Mouse (Mus musculus): ENCODE measurements around the gene F3. TPM values are rescaled to one million over a fixed set of nuclear protein-coding genes. Genes with fewer than 3 reads are reported as not detected.
A peak's percentile ranks its signal among the peaks of the same experiment; 100 is the strongest.

The F3 gene
- 26.8 and 29.2 TPM in 2 replicates for polyA plus RNA-seq (2015; fragmentation: Nextera tagmentation; extraction: Ambion mirVana)

DNA sequence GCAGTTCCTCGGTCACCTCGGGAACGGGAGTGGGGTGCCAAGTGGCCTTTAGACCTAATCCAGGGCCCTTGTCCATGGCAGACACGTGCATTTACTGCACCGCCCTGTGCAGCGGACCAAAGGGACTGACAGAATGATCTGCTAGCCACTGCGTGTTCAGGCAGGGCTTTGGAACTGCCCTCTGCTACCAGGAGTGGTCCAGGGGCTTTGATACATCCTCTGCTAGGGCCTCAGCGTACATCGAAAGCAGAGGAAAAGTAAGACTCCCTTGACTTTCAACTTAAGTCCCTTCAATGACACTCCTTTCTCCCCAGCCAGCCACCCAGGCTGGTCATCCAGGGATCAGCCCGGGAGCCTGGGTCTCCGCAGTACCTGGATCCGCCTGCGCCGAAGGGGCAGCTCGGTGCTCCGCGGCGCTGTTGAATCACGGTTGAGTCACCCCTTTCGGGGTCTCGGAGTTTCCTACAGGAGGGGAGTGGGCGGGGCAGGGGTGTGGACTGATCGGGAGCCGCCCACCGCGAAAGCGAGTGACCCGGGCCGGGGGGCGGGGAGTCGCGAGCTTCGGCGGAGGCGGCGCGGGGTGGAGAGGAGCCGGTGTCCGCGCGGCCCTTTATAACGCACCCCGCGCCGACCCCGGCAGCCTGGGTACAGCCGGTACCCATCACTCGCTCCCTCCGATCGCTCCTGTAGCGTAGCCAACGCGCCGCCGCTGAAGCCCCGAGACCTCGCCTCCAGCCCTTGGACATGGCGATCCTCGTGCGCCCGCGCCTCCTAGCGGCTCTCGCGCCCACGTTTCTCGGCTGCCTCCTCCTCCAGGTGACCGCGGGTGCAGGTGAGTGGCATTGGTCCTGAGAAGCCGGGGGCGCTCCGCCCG is at the start of gene F3:
Gene F3, plus strand, starts transcription at position 567 of the 874 bp plus-strand sequence.
- no peaks in the 10 kb centered on the region for H3K27me3 ChIP-seq (ENCODE audit: control insufficient read depth, insufficient read depth, low read length)
- peak within 1 kb of the TSS; percentile 62 for H3K4me3 ChIP-seq (ENCODE audit: low read depth, low read length)
- H3K36me3 ChIP-seq (ENCODE audit: control insufficient read depth, insufficient read depth, low read length): no peaks in the 10 kb centered on the region
- WGBS: under 1% methylated on average over 51 of the region's 73 CpGs
- H3K27ac ChIP-seq (replicated peaks): peak within 1 kb of the TSS; percentile 81
- DNase-seq (ENCODE audit: low spot score) (peak; percentile 89), ATAC-seq (ENCODE audit: low FRiP score, low TSS enrichment) (peak; percentile 83)
- H3K4me2 ChIP-seq (replicated peaks; ENCODE audit: low read depth): peak within 1 kb of the TSS; percentile 91
- H3K9me3 ChIP-seq (ENCODE audit: control insufficient read depth, low read length): no peaks in the 10 kb centered on the region
- no peaks in the 10 kb centered on the region for H3K4me1 ChIP-seq (replicated peaks; ENCODE audit: control insufficient read depth, insufficient read depth)
- TF ChIP-seq EP300 (optimal IDR thresholded peaks at IDR 0.05): no peak
- peak; percentile 87 for TF ChIP-seq CTCF (IDR thresholded peaks at IDR 0.05; ENCODE audit: low read depth)
- H3K9ac ChIP-seq (ENCODE audit: low read length): peak within 1 kb of the TSS; percentile 66

DNA sequence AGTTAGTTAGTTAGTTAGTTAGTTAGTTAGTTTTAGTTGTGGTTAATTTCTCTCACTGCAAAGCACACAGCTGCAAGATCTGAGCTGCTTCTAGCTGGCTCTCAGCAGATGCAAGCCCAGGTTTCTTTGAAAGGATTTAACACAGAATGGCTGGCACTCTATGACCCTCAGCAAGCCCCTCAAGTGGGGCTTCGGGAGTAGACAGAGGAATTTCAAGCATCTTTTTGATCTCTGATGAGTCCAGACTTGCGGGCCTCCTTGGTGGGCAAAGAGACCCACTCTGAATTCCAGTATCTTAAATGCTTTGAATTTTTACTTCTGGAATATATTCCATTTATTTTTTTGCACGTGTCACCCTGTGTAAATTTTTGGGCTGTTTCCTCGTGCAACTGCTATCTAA is 44.4 kb upstream of the F3 start:
- H3K4me3 ChIP-seq (ENCODE audit: low read depth, low read length): no peak overlapping the region
- H3K36me3 ChIP-seq (ENCODE audit: control insufficient read depth, insufficient read depth, low read length): no peaks in the 10 kb centered on the region
- WGBS: 42% methylated on average over 4 of the region's 4 CpGs
- TF ChIP-seq EP300 (optimal IDR thresholded peaks at IDR 0.05) (no peak), CTCF (IDR thresholded peaks at IDR 0.05; ENCODE audit: low read depth) (no peak)
- ATAC-seq (ENCODE audit: low FRiP score, low TSS enrichment) (no peak), DNase-seq (ENCODE audit: low spot score) (no peak)
- no peak overlapping the region for H3K27ac ChIP-seq (replicated peaks)
- no peak overlapping the region for H3K4me2 ChIP-seq (replicated peaks; ENCODE audit: low read depth)
- H3K9ac ChIP-seq (ENCODE audit: low read length): no peak overlapping the region
- no peaks in the 10 kb centered on the region for H3K27me3 ChIP-seq (ENCODE audit: control insufficient read depth, insufficient read depth, low read length)
- no peaks in the 10 kb centered on the region for H3K4me1 ChIP-seq (replicated peaks; ENCODE audit: control insufficient read depth, insufficient read depth)
- no peaks in the 10 kb centered on the region for H3K9me3 ChIP-seq (ENCODE audit: control insufficient read depth, low read length)

DNA sequence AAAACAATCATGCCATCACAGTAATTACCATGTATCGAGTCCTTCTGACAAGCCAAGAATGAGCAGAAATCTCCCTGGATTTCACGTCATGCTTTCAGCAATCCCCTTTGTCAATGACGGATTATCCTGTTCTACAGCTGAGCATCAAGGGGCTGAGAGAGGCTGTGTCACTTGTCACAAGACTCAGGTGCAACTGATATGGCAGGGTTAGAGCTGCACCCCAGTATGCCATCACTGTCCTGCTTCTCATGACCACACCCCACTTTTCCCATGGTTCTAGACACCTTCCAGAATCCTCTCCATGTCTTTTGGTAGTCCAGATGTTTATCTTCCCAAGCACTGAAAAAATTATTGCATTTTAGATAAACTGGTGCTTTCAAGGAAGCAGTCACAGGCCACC is 43.9 kb upstream of the F3 start:
- Histone ChIP-seq H3K36me3 (ENCODE audit: control insufficient read depth, insufficient read depth, low read length) (no peaks in the 10 kb centered on the region), H3K9me3 (ENCODE audit: control insufficient read depth, low read length) (no peaks in the 10 kb centered on the region), H3K27ac (replicated peaks) (no peak overlapping the region), H3K4me1 (replicated peaks; ENCODE audit: control insufficient read depth, insufficient read depth) (no peaks in the 10 kb centered on the region), H3K9ac (ENCODE audit: low read length) (no peak overlapping the region), H3K4me2 (replicated peaks; ENCODE audit: low read depth) (no peak overlapping the region), H3K4me3 (ENCODE audit: low read depth, low read length) (no peak overlapping the region), H3K27me3 (ENCODE audit: control insufficient read depth, insufficient read depth, low read length) (no peaks in the 10 kb centered on the region)
- no peak for TF ChIP-seq CTCF (IDR thresholded peaks at IDR 0.05; ENCODE audit: low read depth)
- TF ChIP-seq EP300 (optimal IDR thresholded peaks at IDR 0.05): no peak
- ATAC-seq (ENCODE audit: low FRiP score, low TSS enrichment) (no peak), DNase-seq (ENCODE audit: low spot score) (no peak)
- WGBS: 65% methylated on average over 3 of the region's 3 CpGs

DNA sequence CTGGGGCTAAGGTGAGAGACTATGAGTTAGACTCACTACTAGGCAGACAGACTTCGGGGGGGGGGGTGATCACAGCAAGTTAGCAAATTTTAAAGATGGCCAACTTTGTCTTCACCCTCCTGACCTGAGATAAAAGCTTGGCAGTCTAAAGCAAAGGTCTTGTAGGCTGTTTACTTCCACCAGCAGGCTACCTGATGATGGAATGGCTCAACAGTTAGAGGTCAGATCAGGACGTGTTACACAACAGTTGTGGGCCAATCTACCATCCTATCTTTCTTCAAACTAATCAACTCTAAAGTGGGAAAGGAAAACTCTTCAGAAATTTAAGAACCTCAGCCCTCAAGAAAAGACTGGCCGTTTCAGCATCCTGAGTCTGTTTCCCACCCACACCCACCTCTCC is 43.1 kb upstream of the F3 start:
- Histone ChIP-seq H3K27me3 (ENCODE audit: control insufficient read depth, insufficient read depth, low read length) (no peaks in the 10 kb centered on the region), H3K9me3 (ENCODE audit: control insufficient read depth, low read length) (no peaks in the 10 kb centered on the region), H3K4me1 (replicated peaks; ENCODE audit: control insufficient read depth, insufficient read depth) (no peaks in the 10 kb centered on the region), H3K9ac (ENCODE audit: low read length) (no peak overlapping the region), H3K36me3 (ENCODE audit: control insufficient read depth, insufficient read depth, low read length) (no peaks in the 10 kb centered on the region), H3K27ac (replicated peaks) (no peak overlapping the region), H3K4me3 (ENCODE audit: low read depth, low read length) (no peak overlapping the region), H3K4me2 (replicated peaks; ENCODE audit: low read depth) (no peak overlapping the region)
- WGBS: 55% methylated on average over 3 of the region's 3 CpGs
- TF ChIP-seq CTCF (IDR thresholded peaks at IDR 0.05; ENCODE audit: low read depth): no peak
- no peak for TF ChIP-seq EP300 (optimal IDR thresholded peaks at IDR 0.05)
- DNase-seq (ENCODE audit: low spot score) (no peak), ATAC-seq (ENCODE audit: low FRiP score, low TSS enrichment) (no peak)

DNA sequence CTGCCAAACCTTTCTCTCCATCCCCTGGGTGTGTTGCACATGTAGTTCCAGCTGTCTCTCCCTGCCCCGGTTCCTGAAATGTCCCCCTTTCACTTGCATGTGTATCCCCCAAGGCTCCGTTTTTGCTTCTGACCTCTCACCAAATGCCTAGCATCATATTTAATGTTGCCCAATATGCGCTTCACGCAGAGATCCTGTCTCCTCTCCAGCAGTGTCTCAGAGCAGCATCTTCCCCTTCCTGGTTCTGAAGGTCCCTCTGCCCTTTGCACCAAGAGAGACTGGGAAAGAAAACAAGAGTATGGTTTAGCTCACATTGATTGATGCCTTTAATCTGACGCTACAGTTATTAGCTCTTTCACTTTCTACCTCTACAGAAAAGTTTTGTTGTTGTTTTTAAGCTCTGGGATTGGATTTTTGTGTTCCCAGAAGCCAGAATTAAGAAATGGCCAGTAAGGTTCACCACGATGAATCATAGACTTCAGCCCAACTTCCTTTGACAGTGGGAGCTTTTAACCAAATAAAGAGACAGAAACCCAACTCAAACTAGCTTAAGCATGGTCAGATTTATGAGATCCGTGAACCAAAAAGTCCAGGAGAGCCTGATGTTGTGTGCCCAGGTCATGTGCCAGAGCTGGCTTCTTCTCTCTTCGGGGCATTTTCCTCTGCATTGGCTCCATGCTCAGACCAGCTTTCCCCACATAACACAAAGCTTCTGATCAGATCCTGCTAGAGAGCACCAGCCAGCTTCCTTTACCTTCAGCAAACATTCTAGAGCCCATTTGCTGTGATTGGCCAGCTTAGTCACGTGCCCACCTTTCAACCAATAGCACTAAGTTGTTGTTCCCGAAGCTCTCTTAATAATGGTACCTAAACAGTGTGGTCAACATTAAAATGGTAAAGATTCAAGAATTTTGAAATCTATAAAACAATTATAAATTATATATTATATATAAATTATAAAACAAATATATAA is 40.6 kb upstream of the F3 start:
- 69% methylated on average over 10 of the region's 10 CpGs for WGBS
- Histone ChIP-seq H3K27ac (replicated peaks) (no peak overlapping the region; the same call in 1 of the 2 replicates), H3K4me2 (replicated peaks; ENCODE audit: low read depth) (no peak overlapping the region)

More for the DNA sequence above, 40.6 kb upstream of the F3 start:
- Histone ChIP-seq H3K4me1 (replicated peaks; ENCODE audit: control insufficient read depth, insufficient read depth) (no peaks in the 10 kb centered on the region), H3K27me3 (ENCODE audit: control insufficient read depth, insufficient read depth, low read length) (no peaks in the 10 kb centered on the region), H3K36me3 (ENCODE audit: control insufficient read depth, insufficient read depth, low read length) (no peaks in the 10 kb centered on the region), H3K9me3 (ENCODE audit: control insufficient read depth, low read length) (no peaks in the 10 kb centered on the region), H3K4me3 (ENCODE audit: low read depth, low read length) (no peak overlapping the region), H3K9ac (ENCODE audit: low read length) (no peak overlapping the region)
- TF ChIP-seq EP300 (optimal IDR thresholded peaks at IDR 0.05) (no peak), CTCF (IDR thresholded peaks at IDR 0.05; ENCODE audit: low read depth) (no peak)
- DNase-seq (ENCODE audit: low spot score) (no peak), ATAC-seq (ENCODE audit: low FRiP score, low TSS enrichment) (no peak)
